Mouse (Mus musculus): ENCODE data around the gene Tead2.
"Not testable (repeated sequence)": the region's sequence is repeated elsewhere in the genome, so short reads cannot be mapped to it uniquely, and the experiment has no call there.

The Tead2 gene

GRCm38 (mm10) chr7:45228548-45228947 lies 13.0 kb downstream of the Tead2 start:
- DNase-seq (ENCODE audit: low read depth, low spot score) = no peak

GRCm38 (mm10) chr7:45229046-45229445 lies 13.5 kb downstream of the Tead2 start:
- DNase-seq (ENCODE audit: low read depth, low spot score) = no peak

GRCm38 (mm10) chr7:45229459-45230203 lies 14.1 kb downstream of the Tead2 start:
- no peak for DNase-seq (ENCODE audit: low read depth, low spot score)

GRCm38 (mm10) chr7:45231192-45231591 lies 15.6 kb downstream of the Tead2 start:
- DNase-seq (ENCODE audit: low read depth, low spot score) = no peak

GRCm38 (mm10) chr7:45231941-45232340 lies 16.4 kb downstream of the Tead2 start:
- no peak for DNase-seq (ENCODE audit: low read depth, low spot score)

- DNase-seq (ENCODE audit: low read depth, low spot score) = no peak
Observed at GRCm38 (mm10) chr7:45232716-45233465, 17.3 kb downstream of the Tead2 start.

GRCm38 (mm10) chr7:45233580-45234332 lies 18.2 kb downstream of the Tead2 start:
- DNase-seq (ENCODE audit: low read depth, low spot score) = no peak

- DNase-seq (ENCODE audit: low read depth, low spot score) = no peak
Observed at GRCm38 (mm10) chr7:45234333-45234841, 18.8 kb downstream of the Tead2 start.

GRCm38 (mm10) chr7:45234922-45235571 lies 19.5 kb downstream of the Tead2 start:
- DNase-seq (ENCODE audit: low read depth, low spot score) = no peak

GRCm38 (mm10) chr7:45235656-45236180 lies 20.2 kb downstream of the Tead2 start:
- no peak for DNase-seq (ENCODE audit: low read depth, low spot score)

- DNase-seq (ENCODE audit: low read depth, low spot score) = no peak
Observed at GRCm38 (mm10) chr7:45237747-45238699, 22.5 kb downstream of the Tead2 start.

- DNase-seq (ENCODE audit: low read depth, low spot score) = no peak
Observed at GRCm38 (mm10) chr7:45238723-45239496, 23.4 kb downstream of the Tead2 start, which contains the start of gene Cd37. Cd37 (minus strand) TSS chr7:45239115.

GRCm38 (mm10) chr7:45240109-45240508 lies 24.6 kb downstream of the Tead2 start:
- no peak for DNase-seq (ENCODE audit: low read depth, low spot score)

GRCm38 (mm10) chr7:45240633-45241388 lies 25.3 kb downstream of the Tead2 start, which contains the start of gene Slc6a16:
Slc6a16 (plus strand) TSS chr7:45241085.
- DNase-seq (ENCODE audit: low read depth, low spot score) = peak; percentile 58

GRCm38 (mm10) chr7:45241389-45241749 lies 25.8 kb downstream of the Tead2 start:
- DNase-seq (ENCODE audit: low read depth, low spot score) = no peak

- no peak for DNase-seq (ENCODE audit: low read depth, low spot score)
Observed at GRCm38 (mm10) chr7:45247666-45248065, 32.1 kb downstream of the Tead2 start.

GRCm38 (mm10) chr7:45253806-45254205 lies 38.3 kb downstream of the Tead2 start:
- DNase-seq (ENCODE audit: low read depth, low spot score) = no peak

- DNase-seq (ENCODE audit: low read depth, low spot score) = not testable (repeated sequence)
Observed at GRCm38 (mm10) chr7:45255822-45256221, 40.3 kb downstream of the Tead2 start.
